Mouse (Mus musculus): ENCODE data around the gene Lhpp. TPM values are rescaled to one million over a fixed set of nuclear protein-coding genes. Genes with fewer than 3 reads are reported as not detected.

Gene Lhpp
- polyA plus RNA-seq, 1 experiment = 10.1 TPM

DNA sequence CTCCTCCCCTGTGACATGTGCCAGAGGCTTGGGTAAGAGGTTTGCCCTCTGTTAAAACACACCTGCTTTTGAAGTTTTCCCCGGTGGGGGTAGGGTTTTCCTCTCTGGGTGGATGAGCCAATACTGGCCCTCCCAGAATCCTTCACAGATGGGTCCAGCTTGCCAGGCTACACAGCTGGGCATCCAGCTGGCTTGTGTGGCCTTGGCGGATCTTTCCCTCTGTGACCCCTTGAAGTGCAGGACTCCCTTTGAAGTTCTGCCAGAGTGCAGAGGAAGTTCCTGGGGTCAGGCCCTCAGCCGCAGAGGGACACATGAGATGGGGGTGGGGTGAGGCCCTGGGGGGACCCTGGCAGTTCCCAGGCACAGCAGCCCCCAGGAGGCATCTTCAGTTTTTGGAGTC is 4.9 kb downstream of the Lhpp start:
- no peak for TF ChIP-seq POLR2A (IDR thresholded peaks at IDR 0.05; ENCODE audit: low read depth, low read length)
- no peak for TF ChIP-seq CTCF (conservative IDR thresholded peaks at IDR 0.05; ENCODE audit: insufficient read depth, insufficient read length, low read depth, low read length)
- no peak overlapping the region for H3K4me3 ChIP-seq (ENCODE audit: insufficient read depth, low read depth, low read length)
- no peaks in the 10 kb centered on the region for H3K27me3 ChIP-seq (replicated peaks; ENCODE audit: control insufficient read depth, insufficient read depth, low read length)
- DNase-seq = no peak
- WGBS = 36% methylated on average over 3 of the region's 3 CpGs
- H3K4me1 ChIP-seq (ENCODE audit: control insufficient read depth, insufficient read depth, low read length) = no peaks in the 10 kb centered on the region
- no peak overlapping the region for H3K27ac ChIP-seq (ENCODE audit: insufficient read depth, low read depth, low read length)
- no peaks in the 10 kb centered on the region for H3K36me3 ChIP-seq (ENCODE audit: control insufficient read depth, insufficient read depth, low read length)

DNA sequence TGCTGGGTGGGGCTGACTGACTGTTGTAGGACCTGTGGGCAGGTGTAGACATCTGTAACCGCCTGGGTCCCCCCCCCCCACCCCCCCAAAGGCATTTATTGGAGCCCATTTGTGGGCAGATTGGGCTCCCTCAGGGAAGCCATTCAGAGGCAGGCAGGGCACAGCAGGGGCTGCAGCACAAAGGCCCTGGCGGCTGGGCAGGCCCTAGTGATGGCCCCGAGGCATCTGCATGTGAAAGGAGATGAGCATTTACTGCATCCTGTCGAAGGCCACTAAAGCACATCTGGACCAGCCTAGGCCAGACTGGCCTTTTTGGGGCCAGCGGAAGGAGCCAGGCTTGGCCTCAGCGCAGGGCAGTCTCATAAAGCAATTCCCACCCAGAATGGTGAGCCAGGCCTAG is 6.0 kb downstream of the Lhpp start:
- WGBS = 86% methylated on average over 6 of the region's 6 CpGs
- Histone ChIP-seq H3K36me3 (ENCODE audit: control insufficient read depth, insufficient read depth, low read length) (no peaks in the 10 kb centered on the region), H3K4me3 (ENCODE audit: insufficient read depth, low read depth, low read length) (no peak overlapping the region), H3K27me3 (replicated peaks; ENCODE audit: control insufficient read depth, insufficient read depth, low read length) (no peaks in the 10 kb centered on the region), H3K27ac (ENCODE audit: insufficient read depth, low read depth, low read length) (no peak overlapping the region), H3K4me1 (ENCODE audit: control insufficient read depth, insufficient read depth, low read length) (no peaks in the 10 kb centered on the region)
- no peak for TF ChIP-seq POLR2A (IDR thresholded peaks at IDR 0.05; ENCODE audit: low read depth, low read length)
- no peak for TF ChIP-seq CTCF (conservative IDR thresholded peaks at IDR 0.05; ENCODE audit: insufficient read depth, insufficient read length, low read depth, low read length)
- no peak for DNase-seq

DNA sequence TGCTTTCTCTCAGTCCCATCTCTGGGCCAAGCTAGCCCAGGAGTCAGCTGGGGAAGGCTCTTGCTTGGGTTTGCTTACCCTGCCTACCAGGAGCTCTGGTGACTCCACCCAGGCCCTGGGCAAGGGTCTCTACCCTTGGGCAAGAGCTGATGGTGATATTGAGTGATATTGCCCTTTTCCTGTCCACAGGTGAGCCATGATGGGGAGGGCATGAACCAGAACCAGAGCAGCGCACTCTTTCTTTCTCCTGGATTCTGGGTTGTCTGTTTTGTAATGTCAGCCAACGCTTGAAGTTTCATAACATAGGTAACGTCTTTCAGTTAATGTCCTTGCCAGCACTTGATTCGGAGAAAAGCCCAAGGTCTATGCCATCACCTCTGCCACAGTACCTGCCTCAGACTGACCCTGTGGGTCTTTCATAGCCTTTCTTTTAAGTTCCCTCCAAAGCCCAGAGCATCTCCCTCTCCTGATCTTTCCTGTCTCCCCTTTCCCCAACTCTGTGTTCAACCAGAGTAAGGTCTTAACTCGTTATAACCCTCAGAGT is 6.7 kb downstream of the Lhpp start:
- no peak overlapping the region for H3K4me3 ChIP-seq (ENCODE audit: insufficient read depth, low read depth, low read length)
- 91% methylated on average over 5 of the region's 5 CpGs for WGBS
- H3K27ac ChIP-seq (ENCODE audit: insufficient read depth, low read depth, low read length) = no peak overlapping the region
- DNase-seq = no peak
- H3K36me3 ChIP-seq (ENCODE audit: control insufficient read depth, insufficient read depth, low read length) = no peaks in the 10 kb centered on the region
- no peaks in the 10 kb centered on the region for H3K27me3 ChIP-seq (replicated peaks; ENCODE audit: control insufficient read depth, insufficient read depth, low read length)
- TF ChIP-seq POLR2A (IDR thresholded peaks at IDR 0.05; ENCODE audit: low read depth, low read length) (no peak), CTCF (conservative IDR thresholded peaks at IDR 0.05; ENCODE audit: insufficient read depth, insufficient read length, low read depth, low read length) (no peak)
- no peaks in the 10 kb centered on the region for H3K4me1 ChIP-seq (ENCODE audit: control insufficient read depth, insufficient read depth, low read length)

DNA sequence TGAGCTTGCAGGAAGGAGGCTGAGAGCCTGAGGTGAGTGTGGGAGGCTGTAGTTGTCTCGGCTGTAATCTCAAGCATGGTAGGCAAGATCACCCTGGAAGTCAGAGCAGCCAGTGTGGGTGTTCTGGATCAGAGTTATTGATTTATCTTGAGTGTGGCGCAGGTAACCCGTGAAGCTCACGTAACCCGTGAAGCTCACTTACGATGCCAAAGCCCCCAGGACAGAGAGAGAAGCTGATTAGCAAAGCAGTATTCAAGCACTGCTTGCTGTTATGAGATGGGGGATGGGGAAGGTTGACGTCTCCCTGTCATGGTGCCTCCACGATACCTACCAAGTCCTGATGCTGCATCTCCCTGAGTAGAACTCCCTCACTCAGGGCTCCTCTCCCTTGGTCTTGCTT is 9.1 kb downstream of the Lhpp start:
- 92% methylated on average over 8 of the region's 8 CpGs for WGBS
- Histone ChIP-seq H3K27ac (ENCODE audit: insufficient read depth, low read depth, low read length) (no peak overlapping the region), H3K4me1 (ENCODE audit: control insufficient read depth, insufficient read depth, low read length) (no peaks in the 10 kb centered on the region), H3K36me3 (ENCODE audit: control insufficient read depth, insufficient read depth, low read length) (no peaks in the 10 kb centered on the region), H3K4me3 (ENCODE audit: insufficient read depth, low read depth, low read length) (no peak overlapping the region), H3K27me3 (replicated peaks; ENCODE audit: control insufficient read depth, insufficient read depth, low read length) (no peaks in the 10 kb centered on the region)
- TF ChIP-seq CTCF (conservative IDR thresholded peaks at IDR 0.05; ENCODE audit: insufficient read depth, insufficient read length, low read depth, low read length) (no peak), POLR2A (IDR thresholded peaks at IDR 0.05; ENCODE audit: low read depth, low read length) (no peak)
- DNase-seq = no peak

DNA sequence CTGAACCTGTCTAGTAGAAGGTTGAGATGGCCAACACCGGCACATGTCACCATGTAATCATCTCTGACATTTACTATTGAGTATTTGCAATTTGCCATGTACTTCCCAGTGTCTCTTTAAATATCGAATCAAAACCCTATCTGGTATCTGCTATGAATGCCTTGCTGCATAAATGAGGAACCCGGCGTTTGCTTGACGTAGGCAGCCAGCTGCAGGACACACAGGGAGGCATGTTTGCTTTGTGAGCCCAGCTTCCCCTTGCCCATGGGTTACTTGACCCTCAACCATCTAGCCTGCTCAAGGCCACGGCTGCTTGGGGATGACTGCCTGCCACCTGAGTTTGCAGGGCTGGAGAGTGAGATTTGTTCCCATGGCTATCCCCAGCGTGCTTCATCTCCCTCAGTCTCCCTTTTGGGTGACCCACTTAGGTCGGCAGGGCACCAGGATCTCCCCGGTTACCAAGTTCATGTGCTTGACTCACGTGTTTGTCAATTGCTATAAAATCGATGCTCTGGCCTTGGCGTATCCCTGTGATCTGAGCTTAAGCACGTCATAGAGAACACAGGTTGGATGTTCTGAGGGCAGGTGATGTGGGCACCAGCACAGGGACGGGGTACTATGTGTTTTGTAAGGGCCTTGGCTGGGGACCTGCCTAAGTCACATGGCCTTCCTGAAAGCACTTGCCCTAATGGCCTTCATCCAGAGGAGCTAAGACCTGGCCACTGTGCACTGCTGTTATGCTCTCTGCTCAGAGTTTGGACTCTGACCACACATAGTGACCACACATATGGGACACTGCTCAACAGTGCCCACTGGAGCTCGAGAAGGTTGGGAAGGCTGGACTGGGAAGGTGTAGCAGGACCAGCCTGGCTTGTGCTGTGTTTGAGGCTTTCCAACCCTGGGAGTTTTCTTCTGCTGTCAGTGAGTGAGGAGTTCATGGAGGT is 9.8 kb downstream of the Lhpp start:
- Histone ChIP-seq H3K4me1 (ENCODE audit: control insufficient read depth, insufficient read depth, low read length) (no peaks in the 10 kb centered on the region), H3K4me3 (ENCODE audit: insufficient read depth, low read depth, low read length) (no peak overlapping the region), H3K36me3 (ENCODE audit: control insufficient read depth, insufficient read depth, low read length) (no peaks in the 10 kb centered on the region), H3K27me3 (replicated peaks; ENCODE audit: control insufficient read depth, insufficient read depth, low read length) (no peaks in the 10 kb centered on the region), H3K27ac (ENCODE audit: insufficient read depth, low read depth, low read length) (no peak overlapping the region)
- 87% methylated on average over 15 of the region's 15 CpGs for WGBS
- TF ChIP-seq POLR2A (IDR thresholded peaks at IDR 0.05; ENCODE audit: low read depth, low read length) = no peak
- TF ChIP-seq CTCF (conservative IDR thresholded peaks at IDR 0.05; ENCODE audit: insufficient read depth, insufficient read length, low read depth, low read length) = peak; percentile 22; the same call in 1 of the 2 replicates
- DNase-seq = peak; percentile 80

DNA sequence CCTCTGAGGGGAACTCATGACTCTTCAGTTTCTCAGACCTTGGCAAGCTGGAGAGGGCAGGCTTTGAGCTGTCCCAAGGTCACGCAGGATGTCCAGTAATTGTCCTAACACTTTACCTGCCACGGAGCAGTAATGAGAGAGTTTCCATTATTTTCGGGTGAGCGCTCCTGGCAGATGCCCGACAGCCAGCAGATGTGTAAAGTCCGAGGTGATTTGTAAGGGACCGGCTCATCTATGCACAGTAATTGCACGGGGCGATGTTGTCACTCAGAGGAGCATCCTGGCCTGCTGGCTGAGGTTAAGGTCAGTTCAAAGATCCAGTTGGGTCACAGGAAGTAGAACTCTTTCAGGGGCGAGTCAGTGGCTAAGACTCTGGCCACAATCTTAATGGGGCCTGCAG is 13.7 kb downstream of the Lhpp start:
- WGBS = 39% methylated on average over 10 of the region's 10 CpGs
- DNase-seq = peak; percentile 48
- no peak overlapping the region for H3K4me3 ChIP-seq (ENCODE audit: insufficient read depth, low read depth, low read length)
- no peaks in the 10 kb centered on the region for H3K27me3 ChIP-seq (replicated peaks; ENCODE audit: control insufficient read depth, insufficient read depth, low read length)
- H3K4me1 ChIP-seq (ENCODE audit: control insufficient read depth, insufficient read depth, low read length) = no peaks in the 10 kb centered on the region
- no peaks in the 10 kb centered on the region for H3K36me3 ChIP-seq (ENCODE audit: control insufficient read depth, insufficient read depth, low read length)
- no peak for TF ChIP-seq CTCF (conservative IDR thresholded peaks at IDR 0.05; ENCODE audit: insufficient read depth, insufficient read length, low read depth, low read length)
- no peak for TF ChIP-seq POLR2A (IDR thresholded peaks at IDR 0.05; ENCODE audit: low read depth, low read length)
- H3K27ac ChIP-seq (ENCODE audit: insufficient read depth, low read depth, low read length) = no peak overlapping the region

DNA sequence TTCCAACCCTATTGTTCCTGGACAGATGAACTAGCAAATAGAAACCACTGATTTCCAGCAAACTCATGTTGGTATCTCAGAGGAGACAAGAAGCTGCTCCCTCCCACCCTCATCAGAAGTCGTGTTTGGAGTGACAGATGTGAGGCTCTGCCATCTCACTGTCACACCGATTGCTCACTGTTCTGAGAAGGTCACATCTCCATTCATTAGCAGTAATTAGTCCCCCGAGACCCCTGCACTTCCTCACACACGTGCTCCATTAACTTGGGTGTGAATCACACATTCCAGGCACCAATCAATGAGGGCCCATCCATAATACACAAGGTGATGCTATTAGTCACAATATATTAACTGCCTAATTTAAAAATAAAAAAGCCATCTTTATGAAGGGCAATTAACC is 15.7 kb downstream of the Lhpp start:
- no peak overlapping the region for H3K27ac ChIP-seq (ENCODE audit: insufficient read depth, low read depth, low read length)
- H3K4me3 ChIP-seq (ENCODE audit: insufficient read depth, low read depth, low read length) = no peak overlapping the region
- 61% methylated on average over 4 of the region's 4 CpGs for WGBS
- H3K4me1 ChIP-seq (ENCODE audit: control insufficient read depth, insufficient read depth, low read length) = no peaks in the 10 kb centered on the region
- no peak for DNase-seq
- TF ChIP-seq CTCF (conservative IDR thresholded peaks at IDR 0.05; ENCODE audit: insufficient read depth, insufficient read length, low read depth, low read length) (no peak), POLR2A (IDR thresholded peaks at IDR 0.05; ENCODE audit: low read depth, low read length) (no peak)
- H3K27me3 ChIP-seq (replicated peaks; ENCODE audit: control insufficient read depth, insufficient read depth, low read length) = no peaks in the 10 kb centered on the region
- no peaks in the 10 kb centered on the region for H3K36me3 ChIP-seq (ENCODE audit: control insufficient read depth, insufficient read depth, low read length)
